Mouse (Mus musculus): ENCODE data around the gene Sele. TPM values are rescaled to one million over a fixed set of nuclear protein-coding genes. Genes with fewer than 3 reads are reported as not detected.

The Sele gene
- polyA plus RNA-seq, 1 experiment from 2014 or later: not detected

DNA sequence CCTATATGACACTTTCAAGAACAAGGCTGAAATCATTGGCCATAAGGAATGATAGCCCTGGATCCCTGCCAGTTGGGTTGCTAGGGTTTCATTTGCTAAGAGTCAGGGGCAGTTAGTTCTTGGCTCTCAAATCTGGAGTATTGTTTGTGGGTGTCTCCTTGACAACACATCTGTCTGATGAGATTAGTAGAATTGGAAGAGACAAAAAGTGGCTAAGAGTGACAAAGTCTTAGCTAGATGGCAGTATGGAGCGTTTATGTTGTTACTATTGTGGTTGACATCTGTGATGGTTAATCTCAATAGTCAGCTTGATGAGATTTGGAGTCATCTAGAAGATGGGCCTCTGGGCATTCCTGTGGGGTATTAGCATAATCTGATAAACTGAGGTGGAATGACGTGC lies 50.3 kb downstream of the Sele start:
- DNase-seq (ENCODE audit: low spot score, missing footprints): no peak
- Histone ChIP-seq H3K4me1 (ENCODE audit: control insufficient read depth, insufficient read depth, low read length) (no peaks in the 10 kb centered on the region), H3K9me3 (ENCODE audit: control insufficient read depth, low read length) (no peaks in the 10 kb centered on the region), H3K36me3 (ENCODE audit: control insufficient read depth, insufficient read depth, low read length) (no peaks in the 10 kb centered on the region), H3K4me2 (no peak overlapping the region), H3K4me3 (ENCODE audit: low read depth, low read length) (no peak overlapping the region), H3K27me3 (ENCODE audit: control insufficient read depth, insufficient read depth, low read length) (no peaks in the 10 kb centered on the region), H3K27ac (ENCODE audit: low read depth, low read length) (no peak overlapping the region), H3K9ac (ENCODE audit: low read length) (no peak overlapping the region)
- WGBS: 83% methylated on average over 2 of the region's 2 CpGs
- no peak for ATAC-seq (ENCODE audit: low FRiP score)

Other genes starting within 250 kb of the Sele start
- 20.0 and 21.1 TPM in 2 replicates for gene Scyl3, start 119.1 kb upstream of the Sele start, polyA plus RNA-seq (2014; fragmentation: Nextera tagmentation; extraction: Ambion mirVana)
- gene BC055324, start 53.4 kb upstream of the Sele start, polyA plus RNA-seq (2014; fragmentation: Nextera tagmentation; extraction: Ambion mirVana): 32.2 and 42.8 TPM in 2 replicates
- 11.5 and 11.7 TPM in 2 replicates for gene Mettl18, start 53.3 kb upstream of the Sele start, polyA plus RNA-seq (2014; fragmentation: Nextera tagmentation; extraction: Ambion mirVana)
- gene Sell, start 13.7 kb downstream of the Sele start, polyA plus RNA-seq (2014; fragmentation: Nextera tagmentation; extraction: Ambion mirVana): not detected in 2 replicates
- not detected in 2 replicates for gene Selp, start 67.0 kb downstream of the Sele start, polyA plus RNA-seq (2014; fragmentation: Nextera tagmentation; extraction: Ambion mirVana)
- gene F5, start 103.6 kb downstream of the Sele start, polyA plus RNA-seq (2014; fragmentation: Nextera tagmentation; extraction: Ambion mirVana): 0.25 and 0.50 TPM in 2 replicates
- 11.1 and 14.1 TPM in 2 replicates for gene Slc19a2, start 200.8 kb downstream of the Sele start, polyA plus RNA-seq (2014; fragmentation: Nextera tagmentation; extraction: Ambion mirVana)
- gene Ccdc181, start 227.4 kb downstream of the Sele start, polyA plus RNA-seq (2014; fragmentation: Nextera tagmentation; extraction: Ambion mirVana): 16.4 and 18.2 TPM in 2 replicates